Mouse (Mus musculus) cerebellum, adult 18-20 months (tissue): ENCODE data around the gene Agbl1.
"Not testable (repeated sequence)": the region's sequence is repeated elsewhere in the genome, so short reads cannot be mapped to it uniquely, and the experiment has no call there.

Source experiments
- DNase-seq, 2 experiments: peaks; one replicate each; pipeline ENCODE4 v3.0.0; 2021

The Agbl1 gene

GRCm38 (mm10) chr7:76597812-76598211 lies 368.1 kb downstream of the Agbl1 start:
- DNase-seq = no peak

- no peak for DNase-seq
Measured at GRCm38 (mm10) chr7:76600050-76600690, 370.5 kb downstream of the Agbl1 start.

DNA sequence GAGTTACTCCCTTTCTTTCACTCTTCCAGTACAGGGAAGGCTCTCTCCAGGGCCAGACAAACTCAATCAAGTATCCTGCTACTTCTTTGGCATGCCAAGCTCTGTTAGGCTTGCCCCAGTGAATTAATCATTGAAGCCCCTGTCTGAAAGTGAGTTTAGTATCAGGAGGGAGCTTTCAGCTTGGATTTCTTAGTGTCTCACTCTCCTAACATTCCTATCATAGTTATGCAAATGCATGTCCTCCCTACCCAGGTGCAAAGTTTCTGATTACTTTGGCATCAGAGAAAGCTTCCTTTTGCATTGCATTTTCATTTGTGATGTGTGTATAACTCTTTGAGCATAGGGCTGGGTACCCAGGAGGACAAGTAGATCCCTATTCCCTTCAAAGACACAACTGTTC lies 399.8 kb downstream of the Agbl1 start:
- DNase-seq = no peak

- DNase-seq = no peak
Measured at GRCm38 (mm10) chr7:76650984-76651383, 421.3 kb downstream of the Agbl1 start.

DNA sequence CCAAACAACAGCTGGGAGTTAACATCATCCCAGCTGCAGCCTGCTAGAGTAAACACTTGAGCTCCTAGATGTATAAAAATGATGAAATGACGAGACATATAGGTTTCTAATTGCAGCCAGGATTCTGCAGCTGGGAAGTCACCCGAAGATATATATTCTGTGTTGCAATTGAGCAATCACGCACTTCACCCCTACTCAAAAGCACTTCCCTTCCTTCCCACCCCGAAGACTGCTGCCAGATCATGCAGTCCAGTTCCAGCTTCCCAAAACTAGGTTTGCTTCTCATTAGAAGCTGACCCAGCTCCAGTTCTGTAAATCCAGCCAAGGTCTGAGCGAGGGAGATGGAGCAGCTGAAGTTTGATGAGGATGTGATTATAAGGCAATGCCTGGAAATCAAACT lies 431.4 kb downstream of the Agbl1 start:
- no peak for DNase-seq

- DNase-seq = no peak
Measured at GRCm38 (mm10) chr7:76674856-76675255, 445.2 kb downstream of the Agbl1 start.

GRCm38 (mm10) chr7:76701224-76701623 lies 471.5 kb downstream of the Agbl1 start:
- no peak for DNase-seq

- not testable (repeated sequence) for DNase-seq
Measured at GRCm38 (mm10) chr7:76732220-76732619, 502.5 kb downstream of the Agbl1 start.

GRCm38 (mm10) chr7:76777237-76777855 lies 547.7 kb downstream of the Agbl1 start:
- DNase-seq = no peak

DNA sequence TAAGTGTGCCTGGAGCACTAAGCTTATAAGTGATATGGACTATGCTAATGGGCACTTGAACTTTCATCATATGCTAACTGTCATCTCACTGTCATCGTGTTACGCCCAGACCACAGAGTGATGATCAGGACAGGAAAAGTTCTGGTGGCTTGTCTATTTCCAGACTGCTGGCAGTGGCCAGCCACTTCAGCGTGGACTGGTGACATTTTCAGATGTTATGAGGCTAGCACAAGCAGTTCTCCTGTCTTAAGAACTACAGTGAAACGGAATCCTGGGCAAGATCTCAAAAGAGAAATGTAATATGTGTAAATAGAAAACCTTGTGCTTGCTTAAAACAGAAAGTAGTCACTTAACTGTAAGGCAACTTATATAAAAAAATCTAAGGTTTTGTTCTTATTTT lies 550.8 kb downstream of the Agbl1 start:
- DNase-seq = no peak

GRCm38 (mm10) chr7:76788561-76789306 lies 559.0 kb downstream of the Agbl1 start:
- DNase-seq = no peak

GRCm38 (mm10) chr7:76790041-76790440 lies 560.4 kb downstream of the Agbl1 start:
- DNase-seq = no peak

DNA sequence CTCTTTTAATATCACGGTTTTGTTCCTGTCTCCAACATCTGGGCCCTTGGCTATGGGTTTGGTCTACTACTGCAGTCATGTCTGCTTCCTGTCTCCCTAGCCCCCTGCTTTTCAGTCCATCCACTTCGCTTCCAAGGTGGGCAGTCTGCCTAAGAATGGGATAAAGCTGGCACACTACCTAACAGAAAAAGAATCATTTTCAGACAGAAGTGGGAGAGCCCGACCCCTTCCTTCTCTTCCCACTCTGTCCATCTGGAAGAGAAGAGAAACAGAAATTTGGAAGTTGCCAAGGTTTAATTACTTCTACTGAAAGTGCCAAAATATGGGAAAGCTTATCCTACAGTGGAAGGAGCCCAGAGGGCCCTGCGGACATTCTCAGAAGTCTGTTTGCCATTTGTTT lies 561.6 kb downstream of the Agbl1 start:
- DNase-seq = no peak

- DNase-seq = no peak
Measured at GRCm38 (mm10) chr7:76810003-76810402, 580.3 kb downstream of the Agbl1 start.

DNA sequence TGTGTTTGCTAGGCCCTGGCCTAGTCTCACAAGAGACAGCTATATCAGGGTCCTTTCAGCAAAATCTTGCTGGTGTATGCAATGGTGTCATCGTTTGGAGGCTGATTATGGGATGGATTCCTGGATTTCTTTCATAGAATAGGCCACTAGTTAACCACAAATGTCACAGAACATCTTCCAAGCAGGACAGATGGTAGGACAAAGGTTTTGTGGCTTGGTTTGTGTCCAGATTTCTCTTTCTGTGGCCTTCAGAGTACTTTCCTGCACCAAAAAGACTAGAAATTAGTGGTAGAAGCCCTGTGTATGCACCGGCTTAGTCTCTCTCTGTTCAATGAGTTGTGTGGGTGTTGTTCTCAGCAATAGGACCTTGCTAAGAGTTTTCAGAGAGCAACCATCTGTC lies 590.9 kb downstream of the Agbl1 start:
- DNase-seq = no peak

GRCm38 (mm10) chr7:76842146-76842545 lies 612.5 kb downstream of the Agbl1 start:
- peak in 1 of 2 experiments; percentile 1 for DNase-seq

DNA sequence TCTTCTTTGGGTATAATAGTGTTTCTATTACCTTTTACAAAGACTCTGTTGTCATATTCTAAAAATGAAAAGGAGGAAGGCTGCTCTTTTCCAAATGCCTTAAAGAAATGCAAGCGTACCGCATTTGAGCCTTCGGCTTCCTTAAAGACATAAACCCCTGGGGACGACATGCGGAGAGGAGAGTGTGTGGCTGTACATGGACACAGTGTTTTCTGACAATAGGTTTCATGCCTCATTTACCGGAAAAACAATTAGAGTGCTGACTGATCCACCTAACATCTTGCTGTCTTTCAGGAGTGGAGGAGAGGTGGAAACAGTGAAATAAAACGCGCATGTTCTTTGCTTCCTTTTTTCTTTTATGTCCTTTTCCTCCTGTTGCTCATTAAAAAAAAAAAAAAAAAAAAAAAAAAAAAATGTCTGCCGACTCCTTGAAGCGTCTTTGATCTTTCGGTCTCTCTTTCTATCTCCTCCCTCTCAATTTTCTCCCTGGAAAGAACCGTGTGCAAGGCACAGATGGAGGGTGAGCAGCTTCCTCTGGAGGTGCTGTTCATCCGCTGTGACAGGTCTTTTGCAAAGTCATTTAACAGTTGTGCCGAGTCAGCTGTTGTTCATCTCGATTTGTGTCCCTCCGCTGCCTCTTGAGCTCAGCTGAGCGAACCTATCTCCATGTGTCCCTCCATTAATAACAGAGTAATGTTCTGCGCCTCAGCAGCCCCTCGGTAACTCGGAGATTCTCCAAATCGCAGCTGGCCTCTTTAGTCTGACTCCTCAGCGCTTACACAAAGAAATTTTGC lies 659.9 kb downstream of the Agbl1 start:
- DNase-seq = peak in 1 of 2 experiments; percentile 1

- no peak for DNase-seq
Measured at GRCm38 (mm10) chr7:76904096-76904495, 674.4 kb downstream of the Agbl1 start.

DNA sequence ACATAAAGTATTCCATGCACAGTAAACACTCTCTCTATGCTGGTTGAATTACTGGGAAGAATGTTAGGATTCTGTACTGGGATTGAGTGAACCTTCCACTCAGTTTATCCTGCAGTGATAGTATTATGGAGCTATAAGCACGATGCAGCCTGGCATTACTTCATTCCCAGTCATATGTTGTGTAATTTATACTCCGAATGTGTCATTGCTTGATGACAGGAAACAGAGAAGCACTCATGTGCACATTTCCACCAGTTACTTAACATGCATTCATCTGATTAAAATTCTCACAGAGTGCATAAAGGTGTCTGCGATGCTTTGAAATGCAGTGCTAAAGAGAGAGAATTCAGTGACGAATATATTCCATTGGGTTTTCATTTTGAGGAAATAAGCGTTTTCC lies 682.0 kb downstream of the Agbl1 start:
- no peak for DNase-seq

DNA sequence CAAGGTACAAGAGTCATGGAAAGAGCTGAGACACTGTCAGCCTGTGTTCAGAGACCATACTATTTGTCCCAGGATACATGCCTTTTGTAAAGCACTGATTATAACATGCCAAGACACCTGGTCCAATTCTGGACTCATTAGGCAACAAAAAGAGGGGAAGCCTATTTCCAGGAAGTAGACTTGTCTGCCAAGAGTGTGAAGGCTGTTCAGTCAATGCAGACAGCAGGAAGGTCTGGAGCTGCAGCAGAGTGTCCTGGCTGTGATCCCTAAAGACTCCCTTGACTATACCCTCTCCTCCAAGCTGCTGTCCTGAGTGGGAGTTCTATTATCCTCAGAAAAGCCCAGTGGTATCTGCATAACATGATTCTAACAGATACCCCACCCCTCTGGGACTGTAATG lies 689.2 kb downstream of the Agbl1 start:
- DNase-seq = no peak

DNA sequence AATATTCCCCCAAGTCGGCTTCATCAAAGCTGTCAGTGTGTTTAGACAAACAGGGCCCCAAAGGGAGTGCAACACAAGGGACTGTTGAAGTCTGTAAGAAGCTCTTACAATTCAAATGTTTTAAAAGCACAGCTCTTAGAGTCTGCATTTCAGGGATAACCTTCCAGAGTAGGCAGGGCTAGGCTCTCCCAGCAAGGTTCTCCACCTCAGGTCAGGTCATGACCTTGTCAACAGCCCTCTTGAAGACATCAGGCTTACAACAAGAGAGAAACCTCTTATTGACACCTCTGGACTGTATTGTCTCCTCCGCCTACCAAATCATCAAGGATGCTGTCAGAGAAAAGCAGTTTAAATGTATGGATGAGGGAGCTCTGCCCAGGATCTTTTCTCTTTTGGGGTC lies 692.0 kb downstream of the Agbl1 start:
- no peak for DNase-seq

DNA sequence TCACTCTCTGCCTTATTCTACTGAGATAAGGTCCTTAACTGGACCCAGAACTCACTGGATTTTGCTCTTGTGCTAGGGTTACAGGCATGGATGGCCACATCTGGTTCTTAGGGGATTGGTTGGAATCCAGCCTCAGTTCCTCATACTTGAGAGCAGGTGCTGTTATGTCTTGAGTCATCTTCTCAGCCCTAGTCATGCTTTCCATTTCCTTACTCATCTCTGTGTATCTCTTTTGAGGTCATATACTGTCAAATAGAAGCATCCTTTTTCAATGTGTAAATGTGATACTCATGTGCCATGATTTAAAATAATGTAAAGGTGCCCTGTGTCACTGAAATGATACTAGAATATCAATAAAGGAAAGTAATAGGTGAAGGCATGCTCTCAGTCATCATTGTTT lies 705.5 kb downstream of the Agbl1 start:
- no peak for DNase-seq

GRCm38 (mm10) chr7:76941531-76941930 lies 711.8 kb downstream of the Agbl1 start:
- peak; percentile 8 to 22 for DNase-seq
